Mouse (Mus musculus) hindbrain, embryonic 14.5 days (tissue): ENCODE results near the gene Olfr699. TPM values are rescaled to one million over a fixed set of nuclear protein-coding genes. Genes with fewer than 3 reads are reported as not detected.
"Not testable (repeated sequence)": the region's sequence is repeated elsewhere in the genome, so short reads cannot be mapped to it uniquely, and the experiment has no call there.

Experiments used
- ATAC-seq: fragments of 200-750 bp; cut with Nextera tagmentation; 2 replicates; pipeline ENCODE4 v1.8.0; 2017; ENCODE audit warnings: moderate number of reproducible peaks, mild to moderate bottlenecking, moderate TSS enrichment, moderate library complexity; ENCODE audit not compliant: low FRiP score
- DNase-seq: peaks from one replicate; pipeline ENCODE4 v3.0.0-alpha.2; 2015; ENCODE audit warnings: low spot score
- H3K27ac ChIP-seq: fragments of 300-500 bp; sonication (generic); 2 replicates; pipeline ENCODE4 v1.5.1; 2014; ENCODE audit warnings: mild to moderate bottlenecking, moderate library complexity
- H3K27me3 ChIP-seq: fragments of 300-500 bp; sonication (generic); 2 replicates; pipeline ENCODE4 v1.6.1; 2014; ENCODE audit warnings: mild to moderate bottlenecking, low read length, mixed read lengths; ENCODE audit not compliant: control insufficient read depth, insufficient read depth
- H3K36me3 ChIP-seq: fragments of 300-500 bp; sonication (generic); replicated peaks from 2 replicates; pipeline ENCODE4 v1.6.1; 2014; ENCODE audit not compliant: control insufficient read depth, insufficient read depth
- H3K4me1 ChIP-seq: fragments of 300-500 bp; sonication (generic); replicated peaks from 2 replicates; pipeline ENCODE4 v1.6.1; 2014; ENCODE audit warnings: antibody characterized with exemption, low read length, mixed read lengths; ENCODE audit not compliant: control insufficient read depth, insufficient read depth
- H3K4me2 ChIP-seq: fragments of 300-500 bp; sonication (generic); replicated peaks from 2 replicates; pipeline ENCODE4 v1.6.1; 2014; ENCODE audit warnings: mild to moderate bottlenecking, moderate library complexity
- H3K4me3 ChIP-seq: fragments of 300-500 bp; sonication (generic); replicated peaks from 2 replicates; pipeline ENCODE4 v1.5.1; 2014; ENCODE audit warnings: mild to moderate bottlenecking, low read length
- H3K9ac ChIP-seq: fragments of 300-500 bp; sonication (generic); 2 replicates; pipeline ENCODE4 v1.6.1; 2014
- H3K9me3 ChIP-seq: fragments of 300-500 bp; sonication (generic); 2 replicates; pipeline ENCODE4 v1.6.1; 2016; ENCODE audit warnings: low read length; ENCODE audit not compliant: control insufficient read depth
- WGBS: fragments of 180-500 bp; shearing (Covaris S2); extraction: QIAGEN DNeasy Blood & Tissue Kit; methylation state at CpG from one replicate; pipeline ENCODE4 v1.1.7; 2014; 5-methylcytosine and 5-hydroxymethylcytosine counted together
- polyA plus RNA-seq: library from polyadenylated mRNA; unstranded; fragments of >200 nt; fragmentation: Nextera tagmentation; extraction: Ambion mirVana; gene quantifications from 2 replicates; pipeline ENCODE4 v1.2.1, GENCODE M21; 2014

Olfr699 gene
- polyA plus RNA-seq = not detected in 2 replicates

- H3K4me1 ChIP-seq = no peaks in the 10 kb centered on the region
- H3K9ac ChIP-seq = no peak within 1 kb of the TSS
- 81% methylated on average over 1 of the region's 1 CpGs for WGBS
- DNase-seq (no peak), ATAC-seq (no peak)
- no peak within 1 kb of the TSS for H3K4me2 ChIP-seq
- H3K9me3 ChIP-seq = no peaks in the 10 kb centered on the region
- no peak within 1 kb of the TSS for H3K4me3 ChIP-seq
- no peaks in the 10 kb centered on the region for H3K36me3 ChIP-seq
- no peak within 1 kb of the TSS for H3K27ac ChIP-seq
- no peaks in the 10 kb centered on the region for H3K27me3 ChIP-seq
Observed at GRCm38 (mm10) chr7:106793098-106793497, at the start of gene Olfr699. Olfr699 (minus strand) TSS chr7:106793198.

GRCm38 (mm10) chr7:106833793-106834192, 40.8 kb upstream of the Olfr699 start, which contains the start of gene Olfr702:
Olfr702 (minus strand) TSS chr7:106833893.
- Histone ChIP-seq H3K9ac (no peak within 1 kb of the TSS), H3K36me3 (no peaks in the 10 kb centered on the region), H3K4me3 (no peak within 1 kb of the TSS), H3K9me3 (no peaks in the 10 kb centered on the region), H3K4me2 (no peak within 1 kb of the TSS), H3K4me1 (no peaks in the 10 kb centered on the region), H3K27me3 (no peaks in the 10 kb centered on the region), H3K27ac (no peak within 1 kb of the TSS)
- no peak for DNase-seq
- ATAC-seq = no peak

GRCm38 (mm10) chr7:106818414-106818813, 25.4 kb upstream of the Olfr699 start:
- Histone ChIP-seq H3K4me2 (no peak overlapping the region), H3K9ac (no peak overlapping the region), H3K36me3 (no peaks in the 10 kb centered on the region), H3K4me3 (no peak overlapping the region), H3K27me3 (no peaks in the 10 kb centered on the region), H3K9me3 (no peaks in the 10 kb centered on the region), H3K27ac (no peak overlapping the region), H3K4me1 (no peaks in the 10 kb centered on the region)
- ATAC-seq (no peak), DNase-seq (no peak)

- WGBS = 67% methylated on average over 2 of the region's 2 CpGs
- Histone ChIP-seq H3K36me3 (no peaks in the 10 kb centered on the region), H3K27ac (no peak overlapping the region), H3K4me2 (no peak overlapping the region), H3K9me3 (no peaks in the 10 kb centered on the region), H3K4me1 (no peaks in the 10 kb centered on the region), H3K9ac (no peak overlapping the region), H3K27me3 (no peaks in the 10 kb centered on the region), H3K4me3 (no peak overlapping the region)
- no peak for DNase-seq
- ATAC-seq = no peak
Observed at GRCm38 (mm10) chr7:106815775-106816174, 22.8 kb upstream of the Olfr699 start.

GRCm38 (mm10) chr7:106813829-106814228, 20.8 kb upstream of the Olfr699 start, which contains the start of gene Olfr701:
Olfr701 (plus strand) TSS chr7:106814129.
- no peak within 1 kb of the TSS for H3K9ac ChIP-seq
- no peaks in the 10 kb centered on the region for H3K9me3 ChIP-seq
- H3K4me1 ChIP-seq = no peaks in the 10 kb centered on the region
- H3K36me3 ChIP-seq = no peaks in the 10 kb centered on the region
- no peak within 1 kb of the TSS for H3K4me2 ChIP-seq
- no peaks in the 10 kb centered on the region for H3K27me3 ChIP-seq
- no peak for ATAC-seq
- 84% methylated on average over 2 of the region's 2 CpGs for WGBS
- H3K4me3 ChIP-seq = no peak within 1 kb of the TSS
- H3K27ac ChIP-seq = no peak within 1 kb of the TSS
- DNase-seq = no peak

GRCm38 (mm10) chr7:106808734-106809133, 15.7 kb upstream of the Olfr699 start, which contains the start of gene Olfr700:
Olfr700 (minus strand) TSS chr7:106808834.
- H3K4me1 ChIP-seq = no peaks in the 10 kb centered on the region
- no peaks in the 10 kb centered on the region for H3K36me3 ChIP-seq
- H3K27me3 ChIP-seq = no peaks in the 10 kb centered on the region
- H3K9ac ChIP-seq = no peak within 1 kb of the TSS
- H3K9me3 ChIP-seq = no peaks in the 10 kb centered on the region
- ATAC-seq = no peak
- H3K4me3 ChIP-seq = no peak within 1 kb of the TSS
- no peak for DNase-seq
- no peak within 1 kb of the TSS for H3K27ac ChIP-seq
- no peak within 1 kb of the TSS for H3K4me2 ChIP-seq
- 86% methylated on average over 1 of the region's 1 CpGs for WGBS

- H3K4me3 ChIP-seq = no peak overlapping the region
- no peaks in the 10 kb centered on the region for H3K9me3 ChIP-seq
- ATAC-seq (no peak), DNase-seq (no peak)
- no peak overlapping the region for H3K4me2 ChIP-seq
- no peaks in the 10 kb centered on the region for H3K4me1 ChIP-seq
- H3K36me3 ChIP-seq = no peaks in the 10 kb centered on the region
- no peaks in the 10 kb centered on the region for H3K27me3 ChIP-seq
- no peak overlapping the region for H3K9ac ChIP-seq
- no peak overlapping the region for H3K27ac ChIP-seq
Observed at GRCm38 (mm10) chr7:106788330-106788729, 4.7 kb downstream of the Olfr699 start.

GRCm38 (mm10) chr7:106761008-106761407, 32.0 kb downstream of the Olfr699 start:
- not testable (repeated sequence) for H3K9ac ChIP-seq, H3K9me3 ChIP-seq, H3K4me1 ChIP-seq, H3K27me3 ChIP-seq, H3K4me3 ChIP-seq, H3K36me3 ChIP-seq, H3K4me2 ChIP-seq, DNase-seq, ATAC-seq, H3K27ac ChIP-seq
- WGBS = 88% methylated on average over 2 of the region's 2 CpGs

GRCm38 (mm10) chr7:106758800-106759199, 34.2 kb downstream of the Olfr699 start:
- Histone ChIP-seq H3K4me2 (no peak overlapping the region), H3K4me3 (no peak overlapping the region), H3K4me1 (no peaks in the 10 kb centered on the region), H3K27ac (no peak overlapping the region), H3K9me3 (no peaks in the 10 kb centered on the region), H3K27me3 (no peaks in the 10 kb centered on the region), H3K9ac (no peak overlapping the region), H3K36me3 (no peaks in the 10 kb centered on the region)
- ATAC-seq (no peak), DNase-seq (no peak)
- 96% methylated on average over 2 of the region's 2 CpGs for WGBS

GRCm38 (mm10) chr7:106755297-106755696, 37.7 kb downstream of the Olfr699 start, which contains the start of gene Olfr698:
Olfr698 (minus strand) TSS chr7:106755397.
- no peaks in the 10 kb centered on the region for H3K27me3 ChIP-seq
- H3K4me1 ChIP-seq = no peaks in the 10 kb centered on the region
- DNase-seq (no peak), ATAC-seq (no peak)
- H3K9ac ChIP-seq = no peak within 1 kb of the TSS
- H3K36me3 ChIP-seq = no peaks in the 10 kb centered on the region
- H3K9me3 ChIP-seq = no peaks in the 10 kb centered on the region
- H3K4me3 ChIP-seq = no peak within 1 kb of the TSS
- H3K4me2 ChIP-seq = no peak within 1 kb of the TSS
- H3K27ac ChIP-seq = no peak within 1 kb of the TSS
